ENCODE assay signal across 8 mouse cellular contexts in genomic region chr19:10604534-10604933, GRCm38 (mm10). TPM values are rescaled to one million over a fixed set of nuclear protein-coding genes. Genes with fewer than 3 reads are reported as not detected.
DNase-seq lines count a peak whose midpoint lies in the region; ATAC-seq and TF ChIP-seq lines count a peak whose summit lies in the region.

No protein-coding gene starts in this region.

- peak overlapping the region; percentile 85 for H3K27ac ChIP-seq in embryonic fibroblast, embryonic 13.5 days (ENCODE audit: insufficient read depth, low read length)
- H3K27ac ChIP-seq in liver, embryonic 12.5 days = peak overlapping the region; percentile 85

- DNase-seq in 3T3-L1 (ENCODE audit: low read depth, low spot score) = peak; percentile 49
- no peak for DNase-seq in adrenal gland, adult (ENCODE audit: inconsistent age in 2 of 2, low spot score in 1 of 2)
- no peak for DNase-seq in adrenal gland, adult 8-10 months

- H3K4me3 ChIP-seq in erythroblast, embryonic 14.5 days (replicated peaks) = peak overlapping the region; percentile 86
- H3K4me3 ChIP-seq in embryonic fibroblast, embryonic 13.5 days (ENCODE audit: insufficient read depth, low read length) = peak overlapping the region; percentile 60
- peak overlapping the region; percentile 82 for H3K4me3 ChIP-seq in liver, embryonic 12.5 days

- WGBS in liver, embryonic 12.5 days (ENCODE audit: insufficient replicate concordance) = 56% methylated on average over 3 of the region's 3 CpGs

- H3K9ac ChIP-seq in liver, embryonic 12.5 days = peak overlapping the region; percentile 94

- peak overlapping the region; percentile 76 for H3K4me2 ChIP-seq in liver, embryonic 12.5 days

- peaks cover 41% of the 10 kb centered on the region for H3K36me3 ChIP-seq in erythroblast, embryonic 14.5 days (ENCODE audit: control insufficient read depth)
- peaks cover 40% of the 10 kb centered on the region for H3K36me3 ChIP-seq in liver, embryonic 12.5 days

- ATAC-seq in erythroblast, adult 5-6 weeks (replicated peaks; ENCODE audit: low FRiP score, poor library complexity, severe bottlenecking) = no peak
- ATAC-seq in liver, embryonic 12.5 days = no peak
- no peak for ATAC-seq in granulocyte monocyte progenitor cell, adult 5-6 weeks (replicated peaks; ENCODE audit: poor library complexity, severe bottlenecking)

- peaks cover 56% of the 10 kb centered on the region for H3K4me1 ChIP-seq in erythroblast, embryonic 14.5 days (ENCODE audit: control insufficient read depth)
- peaks cover 24% of the 10 kb centered on the region for H3K4me1 ChIP-seq in embryonic fibroblast, embryonic 13.5 days (ENCODE audit: control insufficient read depth, insufficient read depth, low read length)
- peaks cover 50% of the 10 kb centered on the region for H3K4me1 ChIP-seq in liver, embryonic 12.5 days

- no peak for TF ChIP-seq CTCF in embryonic fibroblast, embryonic 13.5 days (IDR thresholded peaks at IDR 0.05; ENCODE audit: borderline replicate concordance, insufficient read depth, low read length)

- no peaks in the 10 kb centered on the region for H3K27me3 ChIP-seq in erythroblast, embryonic 14.5 days (ENCODE audit: control insufficient read depth)
- no peaks in the 10 kb centered on the region for H3K27me3 ChIP-seq in liver, embryonic 12.5 days (replicated peaks)

- peak; percentile 47; the same call in 1 of the 2 replicates for TF ChIP-seq POLR2A in embryonic fibroblast, embryonic 13.5 days (IDR thresholded peaks at IDR 0.05; ENCODE audit: low read depth, low read length)

- H3K9me3 ChIP-seq in erythroblast, embryonic 14.5 days (ENCODE audit: control insufficient read depth, low read length) = no peaks in the 10 kb centered on the region
- H3K9me3 ChIP-seq in liver, embryonic 12.5 days (replicated peaks) = no peaks in the 10 kb centered on the region

RNA-seq across cellular contexts. Expression of gene Ddb1, which starts 0.6 kb away (rescaled TPM):
- 2.3 and 2.8 TPM in 2 replicates for polyA plus RNA-seq in erythroblast, embryonic 14.5 days (2012)
- total RNA-seq in erythroblast, adult 5-6 weeks (2015; ENCODE audit: low replicate concordance) = 49.6 and 78.4 TPM in 2 replicates
- total RNA-seq in erythroblast, adult 5-6 weeks (2017; ENCODE audit: low replicate concordance) = 197 and 283 TPM in 2 replicates
- polyA plus RNA-seq in embryonic fibroblast, embryonic 13.5 days (2011; ENCODE audit: insufficient read length, low read depth, missing spikeins) = 545 and 617 TPM in 2 replicates
- polyA plus RNA-seq in liver, embryonic 12.5 days (2016; fragmentation: Nextera tagmentation; extraction: Ambion mirVana) = 252 and 256 TPM in 2 replicates
- 174 and 186 TPM in 2 replicates for total RNA-seq in granulocyte monocyte progenitor cell, adult 5-6 weeks (2014; fragmentation: Nextera tagmentation)
- 345 and 427 TPM in 2 replicates for total RNA-seq in granulocyte monocyte progenitor cell, adult 5-6 weeks (2017)
- 100 to 1,000 TPM; 281 to 297 (median 289) TPM for total RNA-seq in adrenal gland, adult 8-10 months (2022)

RNA-seq across cellular contexts. Expression of gene Tkfc, which starts 0.9 kb away (rescaled TPM):
- polyA plus RNA-seq in erythroblast, embryonic 14.5 days (2012) = 0.31 and 0.64 TPM in 2 replicates
- 1.5 and 2.1 TPM in 2 replicates for total RNA-seq in erythroblast, adult 5-6 weeks (2015; ENCODE audit: low replicate concordance)
- 1.1 TPM in 2 replicates for total RNA-seq in erythroblast, adult 5-6 weeks (2017; ENCODE audit: low replicate concordance)
- 19.8 and 24.0 TPM in 2 replicates for polyA plus RNA-seq in embryonic fibroblast, embryonic 13.5 days (2011; ENCODE audit: insufficient read length, low read depth, missing spikeins)
- polyA plus RNA-seq in liver, embryonic 12.5 days (2016; fragmentation: Nextera tagmentation; extraction: Ambion mirVana) = 10.1 and 10.2 TPM in 2 replicates
- 12.8 and 13.0 TPM in 2 replicates for total RNA-seq in granulocyte monocyte progenitor cell, adult 5-6 weeks (2014; fragmentation: Nextera tagmentation)
- total RNA-seq in granulocyte monocyte progenitor cell, adult 5-6 weeks (2017) = 5.0 and 7.1 TPM in 2 replicates
- total RNA-seq in adrenal gland, adult 8-10 months (2022) = 10 to 100 TPM; 20.6 to 22.2 (median 21.3) TPM

RNA-seq across cellular contexts. Expression of gene Tmem138, which starts 27.4 kb away (rescaled TPM):
- polyA plus RNA-seq in erythroblast, embryonic 14.5 days (2012) = 0.22 and 0.41 TPM in 2 replicates
- total RNA-seq in erythroblast, adult 5-6 weeks (2015; ENCODE audit: low replicate concordance) = 1.7 and 4.8 TPM in 2 replicates
- 1.8 and 4.9 TPM in 2 replicates for total RNA-seq in erythroblast, adult 5-6 weeks (2017; ENCODE audit: low replicate concordance)
- 21.1 and 22.8 TPM in 2 replicates for polyA plus RNA-seq in embryonic fibroblast, embryonic 13.5 days (2011; ENCODE audit: insufficient read length, low read depth, missing spikeins)
- 18.5 and 19.4 TPM in 2 replicates for polyA plus RNA-seq in liver, embryonic 12.5 days (2016; fragmentation: Nextera tagmentation; extraction: Ambion mirVana)
- total RNA-seq in granulocyte monocyte progenitor cell, adult 5-6 weeks (2014; fragmentation: Nextera tagmentation) = 24.4 and 28.6 TPM in 2 replicates
- total RNA-seq in granulocyte monocyte progenitor cell, adult 5-6 weeks (2017) = 5.8 and 8.1 TPM in 2 replicates
- total RNA-seq in adrenal gland, adult 8-10 months (2022) = 10 to 100 TPM in 2 of 4 experiments, 1 to 10 TPM in 2; 9.3 to 16.1 (median 12.2) TPM

RNA-seq across cellular contexts. Expression of gene Cyb561a3, which starts 27.6 kb away (rescaled TPM):
- 0.30 and 0.42 TPM in 2 replicates for polyA plus RNA-seq in erythroblast, embryonic 14.5 days (2012)
- total RNA-seq in erythroblast, adult 5-6 weeks (2015; ENCODE audit: low replicate concordance) = 10.2 and 13.8 TPM in 2 replicates
- 6.7 and 7.7 TPM in 2 replicates for total RNA-seq in erythroblast, adult 5-6 weeks (2017; ENCODE audit: low replicate concordance)
- polyA plus RNA-seq in embryonic fibroblast, embryonic 13.5 days (2011; ENCODE audit: insufficient read length, low read depth, missing spikeins) = 19.7 and 20.5 TPM in 2 replicates
- polyA plus RNA-seq in liver, embryonic 12.5 days (2016; fragmentation: Nextera tagmentation; extraction: Ambion mirVana) = 12.8 TPM in 2 replicates
- 35.1 and 39.7 TPM in 2 replicates for total RNA-seq in granulocyte monocyte progenitor cell, adult 5-6 weeks (2014; fragmentation: Nextera tagmentation)
- 21.7 and 31.3 TPM in 2 replicates for total RNA-seq in granulocyte monocyte progenitor cell, adult 5-6 weeks (2017)
- total RNA-seq in adrenal gland, adult 8-10 months (2022) = 10 to 100 TPM; 20.4 to 25.9 (median 22.7) TPM

RNA-seq across cellular contexts. Expression of gene Vwce, which starts 29.5 kb away (rescaled TPM):
- polyA plus RNA-seq in erythroblast, embryonic 14.5 days (2012) = 0.11 and 0.12 TPM in 2 replicates
- total RNA-seq in erythroblast, adult 5-6 weeks (2015; ENCODE audit: low replicate concordance) = not detected in 2 replicates
- total RNA-seq in erythroblast, adult 5-6 weeks (2017; ENCODE audit: low replicate concordance) = not detected in 2 replicates
- 0.70 and 1.1 TPM in 2 replicates for polyA plus RNA-seq in embryonic fibroblast, embryonic 13.5 days (2011; ENCODE audit: insufficient read length, low read depth, missing spikeins)
- polyA plus RNA-seq in liver, embryonic 12.5 days (2016; fragmentation: Nextera tagmentation; extraction: Ambion mirVana) = 6.2 and 7.6 TPM in 2 replicates
- total RNA-seq in granulocyte monocyte progenitor cell, adult 5-6 weeks (2014; fragmentation: Nextera tagmentation) = not detected in 2 replicates
- total RNA-seq in granulocyte monocyte progenitor cell, adult 5-6 weeks (2017) = 1.1 TPM in 1 of 2 replicates, not detected in the other
- total RNA-seq in adrenal gland, adult 8-10 months (2022) = 1 to 10 TPM in 1 of 4 experiments, under 1 TPM in 2, not detected in 1; 0.06 to 1.7 (median 0.59) TPM
